Mouse (Mus musculus): ENCODE measurements around the gene Brsk2.

- TF ChIP-seq POLR2A (IDR thresholded peaks at IDR 0.05; ENCODE audit: borderline replicate concordance, insufficient read depth, low read length) (no peak), CTCF (IDR thresholded peaks at IDR 0.05; ENCODE audit: borderline replicate concordance, insufficient read depth, low read depth, low read length) (no peak)
Observed at GRCm38 (mm10) chr7:142034198-142034597, 84.6 kb downstream of the Brsk2 start.

Measured in cerebellum, adult 2 months (tissue).